Mouse (Mus musculus) cerebellum, adult 2 months (tissue): ENCODE results near the gene Nt5c2.

ENCODE experiments used
- CTCF ChIP-seq: fragments of 200-500 bp; IDR thresholded peaks from 2 replicates; pipeline ENCODE4 v1.5.1; 2011; ENCODE audit warnings: low read depth, mild to moderate bottlenecking, control low read depth, low read length, moderate library complexity, borderline replicate concordance; ENCODE audit not compliant: insufficient read depth
- POLR2A ChIP-seq: fragments of 200-500 bp; IDR thresholded peaks from 2 replicates; pipeline ENCODE4 v1.6.1; 2011; ENCODE audit warnings: low read length, control low read depth, borderline replicate concordance; ENCODE audit not compliant: insufficient read depth

DNA sequence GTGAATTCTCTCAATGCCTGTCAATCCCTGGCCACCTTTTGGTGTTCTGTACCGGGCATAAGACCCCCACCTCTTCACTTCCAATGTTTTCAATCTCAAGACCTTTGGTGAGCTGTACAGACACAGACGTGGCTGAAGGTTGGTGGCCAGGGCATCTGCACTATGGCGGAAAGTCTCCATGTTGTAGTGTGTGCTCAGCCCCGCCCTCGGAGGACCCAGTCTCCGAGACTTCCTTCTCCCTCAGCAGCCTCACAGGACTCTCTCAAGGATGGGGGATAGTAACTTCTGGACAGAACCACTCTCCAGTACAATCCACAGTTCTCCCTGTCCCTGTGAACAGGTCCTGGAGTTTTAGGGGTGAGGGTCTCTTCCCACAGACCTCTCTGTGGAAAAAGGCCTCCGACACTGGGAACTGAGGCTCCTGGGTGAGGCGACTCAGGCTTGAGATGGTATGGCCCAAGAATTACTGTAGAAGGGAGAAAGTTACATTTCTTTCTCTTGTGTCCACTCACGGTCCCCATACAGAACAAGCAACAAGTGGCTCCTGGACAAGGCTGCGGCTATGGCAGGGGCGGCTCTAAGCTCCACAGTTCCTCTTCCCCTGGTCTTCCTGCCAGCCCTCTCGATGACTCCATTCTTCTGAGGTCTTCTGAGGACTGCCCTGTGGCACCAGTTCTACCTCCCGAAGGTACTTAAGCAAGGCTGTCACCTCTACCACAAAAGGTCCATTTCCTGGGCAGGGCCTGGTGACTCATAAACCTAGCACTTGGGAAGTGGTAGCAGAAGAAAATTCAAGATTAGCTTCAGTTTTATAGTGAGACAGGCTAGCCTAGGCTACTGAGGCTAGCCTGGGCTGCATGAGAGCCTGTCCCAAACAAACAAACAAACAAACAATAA is 30.0 kb downstream of the Nt5c2 start:
- no peak for TF ChIP-seq POLR2A
- no peak for TF ChIP-seq CTCF
